Mouse (Mus musculus): ENCODE data around the gene Tm2d1.
"Not testable (repeated sequence)": the region's sequence is repeated elsewhere in the genome, so short reads cannot be mapped to it uniquely, and the experiment has no call there.

Tm2d1 gene

GRCm38 (mm10) chr4:98382716-98383424 is at the start of gene Tm2d1:
TSS of gene Tm2d1 (minus strand) at chr4:98383306.
- peak; percentile 87 for DNase-seq (ENCODE audit: low read depth, low spot score)

DNA sequence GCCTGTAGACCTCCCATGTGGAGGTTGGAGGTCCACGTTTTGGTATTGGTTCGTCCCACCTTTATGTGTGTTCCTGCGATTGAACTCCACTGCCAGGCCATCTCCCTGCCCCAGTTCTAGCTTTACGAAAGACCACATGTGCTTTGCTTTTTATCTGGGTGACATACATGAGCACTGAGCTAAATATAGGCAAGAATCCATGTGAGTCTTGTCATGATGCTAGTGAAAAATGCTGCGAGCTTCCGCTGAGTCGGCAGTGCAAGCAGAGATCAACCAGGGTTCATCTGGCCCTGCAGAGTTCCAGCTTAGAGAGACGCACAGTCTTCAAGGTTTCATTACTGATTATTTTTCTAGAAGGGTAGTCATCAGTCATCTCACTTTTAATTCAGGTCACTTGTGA is 45.3 kb upstream of the Tm2d1 start:
- DNase-seq (ENCODE audit: low read depth, low spot score), result no peak

DNA sequence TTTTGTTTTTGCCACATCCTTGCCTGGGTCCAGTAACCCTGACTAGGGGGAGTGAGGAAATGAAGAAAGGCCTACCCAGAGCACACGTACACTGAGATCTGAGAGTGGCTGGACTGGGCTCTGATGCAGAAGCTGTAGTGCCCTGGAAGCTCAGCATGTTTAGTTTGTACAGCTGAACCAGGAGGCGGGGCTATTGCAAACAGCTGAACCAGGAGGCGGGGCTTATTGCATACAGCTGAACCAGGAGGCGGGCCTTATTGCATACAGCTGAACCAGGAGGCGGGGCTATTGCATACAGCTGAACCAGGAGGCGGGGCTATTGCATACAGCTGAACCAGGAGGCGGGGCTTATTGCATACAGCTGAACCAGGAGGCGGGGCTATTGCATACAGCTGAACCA is 32.0 kb upstream of the Tm2d1 start:
- DNase-seq (ENCODE audit: low read depth, low spot score), result not testable (repeated sequence)

GRCm38 (mm10) chr4:98408455-98408854 is 25.3 kb upstream of the Tm2d1 start:
- no peak for DNase-seq (ENCODE audit: low read depth, low spot score)

- no peak for DNase-seq (ENCODE audit: low read depth, low spot score)
Observed at GRCm38 (mm10) chr4:98404412-98404811, 21.3 kb upstream of the Tm2d1 start.

DNA sequence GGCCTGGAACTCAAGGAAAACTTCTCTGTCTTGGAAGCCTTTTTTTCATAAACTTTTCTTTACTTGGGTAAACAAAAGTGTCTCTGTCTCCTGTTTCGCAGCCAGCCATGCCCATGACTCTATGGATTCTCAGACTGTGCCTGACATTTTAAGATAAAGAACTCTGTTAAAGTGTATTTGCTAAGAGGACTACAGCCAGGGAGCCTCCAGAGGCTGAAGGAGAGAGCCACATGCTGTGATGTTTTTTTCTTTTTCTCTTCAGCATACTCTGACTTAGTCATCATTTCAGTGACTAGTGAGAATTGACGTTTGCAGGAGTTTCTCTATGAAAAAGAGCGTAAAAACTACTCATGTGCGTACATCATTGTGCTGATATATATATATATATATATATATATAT is 20.4 kb upstream of the Tm2d1 start:
- DNase-seq (ENCODE audit: low read depth, low spot score), result no peak

- DNase-seq (ENCODE audit: low read depth, low spot score), result no peak
Observed at GRCm38 (mm10) chr4:98401584-98401962, 18.5 kb upstream of the Tm2d1 start.

- no peak for DNase-seq (ENCODE audit: low read depth, low spot score)
Observed at GRCm38 (mm10) chr4:98400926-98401583, 17.9 kb upstream of the Tm2d1 start.

DNA sequence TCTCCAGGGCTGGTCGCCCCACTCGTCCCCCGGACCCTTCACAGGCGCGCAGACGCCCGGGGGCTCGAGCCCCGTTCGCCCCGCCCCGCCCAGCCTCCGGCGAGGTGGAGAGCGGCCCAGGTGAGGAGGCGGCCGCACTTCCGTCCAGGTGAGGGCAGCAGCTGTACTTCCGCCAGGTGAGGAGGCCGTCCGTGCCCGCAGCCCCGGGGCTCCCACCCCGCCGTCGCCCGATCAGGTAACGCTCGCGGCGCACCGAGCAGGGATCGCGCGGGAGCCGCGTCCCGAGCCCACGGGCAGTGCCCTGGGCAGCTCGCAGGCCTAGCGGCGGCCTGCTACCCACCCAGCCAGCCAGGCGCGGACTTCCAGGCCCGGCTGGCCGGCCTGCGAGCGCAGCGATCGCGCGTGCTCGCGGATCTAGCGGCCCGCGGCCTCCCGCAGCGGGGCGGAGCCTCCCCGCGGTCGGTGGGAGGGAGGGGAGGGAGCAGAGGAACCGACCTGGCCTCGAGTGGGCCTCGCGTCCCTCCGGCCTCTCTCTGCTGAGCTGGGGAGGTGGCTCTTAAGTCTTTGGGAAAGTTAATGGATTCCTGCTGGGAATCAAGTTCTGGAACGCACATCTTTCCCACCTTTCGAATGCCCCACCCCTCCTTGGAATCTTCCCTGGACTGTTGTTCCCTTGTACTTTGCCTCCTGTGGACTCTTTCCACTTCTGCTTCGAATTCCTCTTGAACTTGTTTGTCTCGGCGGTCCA is 12.8 kb upstream of the Tm2d1 start, which contains the start of gene Patj:
Patj (plus strand) TSS at position 96 of the 748 bp plus-strand sequence.
- DNase-seq (ENCODE audit: low read depth, low spot score), result no peak

DNA sequence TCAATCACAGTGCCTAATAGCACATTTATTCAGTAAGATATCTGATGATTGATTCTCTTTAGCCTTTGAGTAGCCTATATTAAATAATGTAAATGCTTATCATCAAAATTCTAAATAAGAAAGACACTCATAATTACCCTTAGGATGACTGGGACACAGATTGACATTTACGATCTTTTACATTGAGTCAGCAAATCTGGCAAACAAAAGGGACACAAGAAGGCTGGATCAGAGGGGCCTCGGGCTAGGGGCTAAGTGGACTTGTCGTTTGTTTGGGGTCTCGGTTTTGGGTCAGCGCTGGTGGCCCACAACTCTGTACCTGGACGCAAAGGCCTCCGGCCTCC is 12.2 kb upstream of the Tm2d1 start:
- no peak for DNase-seq (ENCODE audit: low read depth, low spot score)

GRCm38 (mm10) chr4:98385036-98385435 is 1.9 kb upstream of the Tm2d1 start:
- DNase-seq (ENCODE audit: low read depth, low spot score), result no peak

- DNase-seq (ENCODE audit: low read depth, low spot score), result no peak
Observed at GRCm38 (mm10) chr4:98376943-98377342, 6.2 kb downstream of the Tm2d1 start.

DNA sequence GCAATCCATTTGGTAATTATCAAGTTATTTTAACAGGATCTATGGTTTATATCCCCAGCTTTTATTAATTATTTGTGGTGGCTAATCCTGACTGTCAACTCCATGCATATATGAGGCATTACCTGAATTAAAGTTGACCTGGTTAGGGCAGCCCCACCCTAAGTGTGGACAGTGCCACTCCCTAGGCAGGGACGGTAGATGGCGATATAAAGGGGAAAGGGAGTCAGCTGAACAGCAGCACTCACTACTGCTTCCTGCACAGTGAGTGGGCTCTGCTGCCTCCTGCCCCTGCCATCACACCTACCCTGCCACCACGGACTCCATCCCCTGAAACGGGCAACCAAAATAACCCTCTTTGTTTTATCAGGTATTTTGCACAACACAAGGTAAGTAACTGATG is 7.7 kb downstream of the Tm2d1 start:
- no peak for DNase-seq (ENCODE audit: low read depth, low spot score)

- DNase-seq (ENCODE audit: low read depth, low spot score), result no peak
Observed at GRCm38 (mm10) chr4:98358034-98358809, 24.9 kb downstream of the Tm2d1 start.

- DNase-seq (ENCODE audit: low read depth, low spot score), result no peak
Observed at GRCm38 (mm10) chr4:98348580-98348979, 34.5 kb downstream of the Tm2d1 start.

DNA sequence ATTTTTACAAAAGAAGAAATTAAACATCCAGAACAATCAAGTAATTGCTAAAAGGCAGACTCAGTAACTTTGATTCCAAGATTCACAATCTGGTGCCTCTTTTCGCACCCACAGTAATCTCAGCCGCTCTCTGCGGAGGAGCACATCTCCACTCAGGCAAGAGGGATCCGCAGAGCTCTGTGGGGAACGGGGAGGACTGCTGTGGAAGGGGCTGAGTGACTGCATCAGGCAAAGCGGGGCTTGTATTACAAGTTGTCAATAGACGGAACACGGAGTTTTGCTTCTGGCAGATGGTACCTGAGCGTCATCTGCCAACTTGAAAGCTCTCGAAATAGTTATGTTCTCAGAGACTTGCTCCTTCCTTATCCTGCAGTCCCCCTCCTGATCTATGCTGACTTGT is 37.3 kb downstream of the Tm2d1 start:
- DNase-seq (ENCODE audit: low read depth, low spot score), result no peak

DNA sequence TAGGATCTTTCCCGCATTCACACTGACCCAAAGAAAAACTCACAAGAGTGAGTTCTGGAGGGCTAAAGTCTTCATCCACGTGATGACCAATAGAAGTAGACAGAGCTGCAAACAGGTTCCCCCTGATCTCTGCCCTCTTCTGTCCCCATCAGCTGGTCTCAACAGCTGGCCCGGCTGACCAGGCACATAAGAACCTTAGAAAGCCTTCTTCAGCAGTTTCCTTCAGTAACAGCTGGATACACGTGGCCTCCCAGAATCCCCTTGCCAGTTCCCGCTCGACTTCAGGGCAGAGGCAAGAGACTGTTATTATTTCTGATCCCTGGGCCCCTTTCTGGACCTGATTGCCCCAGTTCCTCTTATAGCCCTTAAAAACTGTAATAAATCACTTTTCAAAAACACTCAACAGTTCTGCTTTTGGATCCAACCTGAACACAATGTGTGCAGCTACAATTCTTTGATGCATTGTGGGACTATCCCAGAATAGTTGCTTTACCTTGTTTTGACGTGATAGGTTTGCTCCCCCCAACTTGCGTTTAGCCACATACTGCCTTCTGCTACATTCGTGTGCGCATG is 43.0 kb downstream of the Tm2d1 start:
- no peak for DNase-seq (ENCODE audit: low read depth, low spot score)

- DNase-seq (ENCODE audit: low read depth, low spot score), result no peak
Observed at GRCm38 (mm10) chr4:98338636-98339630, 44.2 kb downstream of the Tm2d1 start.

GRCm38 (mm10) chr4:98337197-98337596 is 45.9 kb downstream of the Tm2d1 start:
- no peak for DNase-seq (ENCODE audit: low read depth, low spot score)

DNA sequence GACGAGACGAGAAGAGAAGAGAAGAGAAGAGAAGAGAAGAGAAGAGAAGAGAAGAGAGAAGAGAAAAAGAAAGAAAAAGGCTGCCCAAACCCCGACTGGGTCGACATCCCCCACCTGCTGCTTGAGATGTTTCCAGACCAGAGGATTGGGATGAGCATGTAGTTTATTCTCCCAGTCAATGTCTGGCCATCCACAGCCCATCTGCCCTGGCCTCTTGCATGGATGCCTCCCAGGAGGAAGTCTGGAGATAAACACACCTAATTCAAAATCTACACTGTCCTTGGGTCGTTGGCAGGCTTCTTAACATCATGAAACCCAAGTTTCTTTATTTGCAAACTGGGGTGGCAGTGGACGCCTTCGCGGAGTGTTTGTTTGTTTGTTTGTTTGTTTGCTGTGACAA is 47.4 kb downstream of the Tm2d1 start:
- DNase-seq (ENCODE audit: low read depth, low spot score), result no peak

All from A20 (cell line).